Mouse (Mus musculus): Measurements from ENCODE around the gene Vdac2.

Vdac2 gene

DNA sequence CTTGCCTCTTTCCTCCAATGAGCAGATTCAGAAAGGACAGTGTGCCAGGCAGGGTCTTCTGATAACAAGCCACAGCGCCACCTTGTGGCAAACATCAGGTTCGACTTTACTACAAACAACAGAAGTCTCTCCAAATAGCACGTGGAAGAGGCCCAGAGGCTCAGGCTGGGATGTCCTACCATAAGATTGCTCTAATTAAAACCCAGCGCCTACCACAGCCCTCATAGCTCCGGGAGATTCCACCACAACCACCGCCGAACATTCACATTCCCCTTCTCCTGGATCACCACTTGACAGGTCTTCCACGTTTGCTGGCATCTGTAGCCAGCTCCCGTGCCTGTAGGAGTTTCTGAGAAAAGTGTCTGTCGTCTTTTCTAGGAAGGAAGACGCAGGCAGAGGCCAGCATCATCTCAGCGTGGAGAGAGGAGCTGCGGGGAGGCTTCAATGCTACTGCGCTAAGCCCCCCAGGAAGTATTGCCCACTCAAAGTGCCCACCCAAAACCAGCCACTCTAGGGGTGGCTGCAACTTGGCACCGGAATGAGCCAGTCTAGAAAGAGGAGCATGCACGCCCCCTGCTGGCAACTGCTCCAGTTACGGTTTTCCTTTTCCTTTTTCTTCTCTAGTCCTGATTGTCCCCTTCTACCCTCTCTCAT lies 28.5 kb downstream of the Vdac2 start:
- DNase-seq = peak; percentile 76

DNA sequence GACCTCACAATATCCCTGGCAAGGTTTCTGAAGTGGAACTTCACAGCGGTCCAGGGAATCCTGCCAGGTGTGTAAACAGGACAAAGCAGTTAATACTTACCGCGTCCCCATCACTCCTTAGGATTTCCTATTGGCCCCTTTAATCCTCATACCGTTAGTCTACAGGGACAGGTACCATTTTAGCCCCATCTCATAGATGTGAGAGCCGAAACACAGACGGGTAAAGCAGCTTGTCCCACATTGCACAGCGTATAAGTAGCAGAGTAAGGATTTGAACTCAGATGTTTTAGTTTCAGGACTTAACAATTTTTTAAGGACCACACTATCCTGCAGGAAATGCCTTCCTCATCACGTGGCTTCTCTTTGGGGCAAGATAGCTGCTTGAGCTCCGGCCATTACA lies 29.2 kb downstream of the Vdac2 start:
- DNase-seq = no peak

- no peak for DNase-seq
Measured at GRCm38 (mm10) chr14:21855961-21856360, 30.9 kb downstream of the Vdac2 start.

GRCm38 (mm10) chr14:21856886-21857285 lies 31.8 kb downstream of the Vdac2 start:
- no peak for DNase-seq

DNA sequence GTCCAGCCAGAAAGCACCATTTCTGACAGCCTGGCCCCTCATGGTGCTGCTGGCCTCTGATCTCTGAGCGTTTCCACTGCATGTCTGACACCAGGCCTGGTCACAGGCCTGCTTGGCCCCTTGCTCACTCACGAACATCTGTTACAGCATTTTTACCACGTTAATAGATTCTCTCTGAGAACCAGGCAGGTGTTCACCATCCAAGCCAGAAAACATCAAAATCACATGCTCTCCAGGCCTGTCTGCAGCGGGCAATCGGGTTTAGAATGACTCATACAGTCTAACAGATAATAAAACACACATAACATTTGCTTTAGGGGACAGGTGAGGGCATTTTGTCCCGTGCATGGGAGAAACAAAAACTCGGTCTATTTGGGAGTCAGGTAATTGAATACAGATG lies 41.3 kb downstream of the Vdac2 start:
- no peak for DNase-seq

DNA sequence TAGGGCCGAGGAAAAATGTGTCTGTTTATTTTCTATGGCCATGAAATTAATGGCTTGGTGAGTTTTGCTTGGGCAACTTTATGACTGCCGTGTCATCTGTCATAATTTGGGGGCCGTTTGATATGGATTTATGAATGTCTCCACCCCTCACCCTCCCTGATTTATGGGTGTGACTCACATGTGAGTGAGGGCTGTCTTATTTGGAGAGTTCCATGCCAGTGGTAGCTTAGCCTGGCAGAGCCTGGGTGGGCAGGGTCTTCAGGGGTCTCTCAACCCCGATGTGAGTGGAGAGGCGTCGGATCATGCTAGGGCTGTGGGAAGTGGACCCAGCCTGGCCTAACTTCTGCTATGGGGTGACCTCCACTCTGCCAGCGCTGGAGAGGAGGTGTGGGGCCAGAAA lies 41.8 kb downstream of the Vdac2 start:
- DNase-seq = no peak

DNA sequence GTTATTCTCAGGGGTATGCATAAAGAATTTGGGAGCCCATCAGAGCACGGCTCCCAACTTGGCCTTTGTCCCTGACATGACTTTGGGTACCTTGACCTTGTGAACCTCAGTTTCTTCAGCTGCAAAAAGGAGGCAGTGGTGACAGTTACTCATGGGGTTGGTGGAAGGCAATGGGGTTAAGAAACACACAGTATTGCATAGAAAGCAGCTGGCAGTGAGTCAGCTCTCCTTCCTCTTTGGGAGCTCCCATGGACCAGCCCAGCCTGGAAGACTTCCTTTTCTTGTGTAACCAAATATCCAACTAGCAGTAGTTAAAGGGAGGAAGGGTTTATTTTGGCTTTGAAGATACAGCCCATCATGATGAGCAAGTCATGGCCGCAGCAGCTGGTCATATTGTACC lies 65.4 kb downstream of the Vdac2 start:
- no peak for DNase-seq

DNA sequence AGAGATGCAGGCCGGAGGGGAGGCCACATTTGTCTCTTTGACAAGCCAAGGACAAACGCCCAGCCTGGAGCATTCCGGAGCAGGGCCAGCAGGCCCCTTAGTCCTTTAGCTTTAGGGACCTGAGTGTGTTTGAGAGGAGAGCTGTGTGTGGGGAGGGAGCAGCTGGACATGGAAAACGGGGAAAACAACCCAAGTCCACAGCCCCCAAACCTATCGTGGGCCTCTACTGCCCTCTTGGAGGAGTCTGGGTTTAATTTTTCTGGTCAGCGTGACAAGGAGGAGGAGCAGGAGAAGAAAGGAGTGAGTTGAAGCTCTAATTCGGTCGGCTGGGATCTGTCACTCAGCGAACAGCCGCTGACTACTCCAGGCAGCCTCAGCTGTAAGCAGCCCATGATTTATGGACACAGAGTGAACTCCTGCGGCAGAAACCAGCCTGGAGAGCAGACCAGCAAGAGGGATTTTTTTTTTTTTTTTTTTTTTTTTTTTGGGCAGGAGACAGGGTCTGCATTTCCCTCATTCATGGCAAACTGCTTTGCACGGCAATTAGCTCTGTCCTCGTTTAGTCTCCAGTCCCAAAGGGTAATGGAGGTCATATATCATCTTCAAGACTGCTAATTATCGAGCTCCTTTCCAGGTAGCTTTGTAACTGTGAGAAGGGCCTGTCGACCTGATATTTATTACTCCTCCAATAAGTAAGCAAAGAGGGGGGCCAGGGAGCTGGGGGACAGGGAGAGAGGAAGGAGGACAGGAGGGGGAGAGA lies 66.7 kb downstream of the Vdac2 start:
- no peak for DNase-seq

DNA sequence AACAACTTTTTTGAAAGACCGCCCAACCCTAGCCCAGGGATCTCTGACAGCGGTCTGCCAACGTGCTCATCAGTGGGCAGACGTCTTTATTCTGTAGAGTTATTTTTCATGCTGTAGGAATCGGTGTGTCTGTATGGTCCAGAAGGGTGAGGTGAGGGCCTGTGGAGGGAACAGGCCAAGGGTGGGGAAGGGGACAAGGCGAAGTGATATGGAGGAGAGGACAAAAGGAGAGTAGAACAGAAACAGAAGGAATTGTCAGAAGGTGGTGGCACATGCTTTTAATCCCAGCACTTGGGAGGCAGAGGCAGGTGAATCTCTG lies 67.3 kb downstream of the Vdac2 start:
- no peak for DNase-seq
